Mouse (Mus musculus): ENCODE data around the gene Pcsk5.

Gene Pcsk5

DNA sequence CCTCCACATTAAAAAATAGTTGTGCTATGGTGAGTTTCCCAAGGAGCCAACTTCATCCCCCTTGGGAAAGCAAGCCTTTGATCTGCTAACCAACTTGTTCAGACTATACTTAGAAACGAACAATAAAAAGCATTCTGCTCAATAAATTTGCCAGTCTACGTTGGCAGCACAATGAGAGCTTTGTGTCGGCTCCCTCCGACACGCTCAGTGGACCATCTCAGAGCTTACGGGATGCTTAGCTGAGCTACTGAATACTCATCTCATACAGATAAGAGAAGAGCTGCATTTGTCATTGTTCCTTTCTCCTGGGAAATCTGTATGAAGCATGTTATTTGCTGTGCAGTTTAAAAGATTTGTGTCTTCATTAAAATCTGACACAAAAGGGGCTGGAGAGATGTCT is 451.0 kb downstream of the Pcsk5 start:
- no peak for DNase-seq

DNA sequence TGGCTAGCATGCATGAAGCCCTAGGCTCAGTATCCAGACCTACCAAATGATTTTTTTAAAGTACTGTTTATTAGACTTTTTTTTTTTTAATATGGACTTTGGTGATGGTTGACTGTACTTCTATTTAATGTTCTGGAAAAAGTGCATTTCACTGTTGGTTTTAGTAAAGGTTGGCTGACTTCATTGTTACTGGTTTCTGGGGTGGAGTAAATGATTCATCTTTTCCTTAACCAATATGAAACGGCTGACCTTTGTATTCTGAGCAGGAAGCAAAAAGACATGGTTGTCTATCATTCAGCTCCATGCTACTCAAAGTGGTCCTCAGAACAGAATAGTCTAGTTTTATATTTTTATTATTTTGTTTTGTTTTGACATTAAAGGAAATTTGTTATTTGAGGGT is 452.0 kb downstream of the Pcsk5 start:
- DNase-seq: no peak

DNA sequence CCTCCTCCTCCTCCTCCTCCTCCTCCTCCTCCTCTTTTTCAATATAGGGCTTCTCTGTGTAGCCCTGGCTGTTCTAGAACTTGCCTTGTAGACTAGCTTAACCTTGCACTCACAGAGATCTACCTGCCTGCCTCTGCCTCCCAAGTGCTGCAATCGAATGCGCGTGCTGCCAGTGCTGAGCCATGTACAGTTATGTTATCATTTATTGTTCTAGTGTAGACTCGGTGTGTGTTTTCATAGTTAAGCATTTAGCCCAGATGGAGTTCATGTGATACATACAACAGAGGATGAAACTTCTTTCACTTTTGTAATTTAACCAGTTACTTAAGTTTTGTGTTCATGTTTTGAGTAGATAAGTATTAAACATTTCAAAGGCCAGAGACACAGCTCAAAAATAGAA is 452.4 kb downstream of the Pcsk5 start:
- DNase-seq: no peak

DNA sequence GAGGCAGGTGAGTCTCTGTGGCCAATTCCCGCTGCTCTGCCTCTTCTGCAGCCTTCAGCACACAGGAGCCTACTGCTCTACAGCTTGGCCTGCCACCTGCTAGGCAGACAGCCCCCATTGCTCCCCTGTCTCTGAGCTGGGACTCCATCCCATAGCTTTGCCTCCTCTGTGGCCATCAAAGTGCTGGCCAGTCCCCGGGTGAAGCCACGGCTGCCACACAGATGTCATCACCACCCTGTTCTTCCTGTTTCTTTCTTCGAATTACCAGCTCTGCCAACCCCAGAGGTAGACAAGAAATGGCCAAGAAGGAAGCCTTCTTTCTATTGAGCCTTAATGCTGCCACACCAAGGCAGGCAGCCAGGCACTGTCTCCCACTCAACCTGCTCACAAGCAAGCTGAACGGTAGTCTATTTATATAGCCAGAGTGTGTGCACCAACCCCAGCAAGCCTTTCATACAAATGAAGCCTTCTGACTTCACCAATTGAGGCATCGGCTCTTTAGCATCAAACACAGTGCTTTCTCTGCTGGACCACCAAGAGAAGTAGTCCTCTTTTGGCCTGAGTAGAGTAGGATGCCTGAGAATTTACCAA is 454.5 kb downstream of the Pcsk5 start:
- DNase-seq: no peak

All from right cerebral cortex, postnatal 4 days (tissue).